Comparison of ENCODE assay signal across 22 mouse cellular contexts in the genomic region with DNA sequence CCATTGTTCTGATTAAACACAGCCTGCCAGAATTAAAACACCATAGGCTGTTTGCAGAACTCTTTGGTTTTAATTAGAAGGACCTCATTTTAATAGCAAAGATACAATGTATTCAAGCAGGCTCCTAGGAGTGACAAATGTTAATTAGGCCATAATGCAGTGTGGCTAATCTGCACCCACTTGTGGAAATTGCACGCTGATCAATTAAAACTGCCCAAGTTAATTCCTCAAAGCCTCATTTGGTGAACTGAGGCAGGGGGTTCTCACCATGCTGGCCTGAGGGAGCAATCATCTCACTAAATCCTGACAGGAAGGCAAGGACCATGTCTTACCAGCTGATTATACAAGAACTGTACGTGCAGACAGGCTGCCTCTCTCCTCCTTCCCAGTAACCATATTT.
DNase-seq lines count a peak whose midpoint lies in the region; ATAC-seq and TF ChIP-seq lines count a peak whose summit lies in the region.
"Had no signal": no experiment of that assay in that cellular context is flagged by ENCODE, and none has a peak within 500 bp of the region (broad histone marks: within the 10 kb centered on the region; RNA-seq: fewer than 3 reads in every experiment).

No protein-coding gene starts in this region.

- no peak overlapping the region for H3K9ac ChIP-seq in forebrain, embryonic 11.5 days (ENCODE audit: low read length)
- no peak overlapping the region for H3K9ac ChIP-seq in forebrain, postnatal 0 days
- H3K9ac ChIP-seq in midbrain, embryonic 14.5 days (replicated peaks; ENCODE audit: low read length), result no peak overlapping the region
- H3K9ac ChIP-seq in midbrain, embryonic 11.5 days (ENCODE audit: low read length), result no peak overlapping the region
- no peak overlapping the region for H3K9ac ChIP-seq in forebrain, embryonic 15.5 days (replicated peaks)
- H3K9ac ChIP-seq in midbrain, postnatal 0 days (replicated peaks; ENCODE audit: low read length, poor library complexity, severe bottlenecking), result no peak overlapping the region
- H3K9ac ChIP-seq in heart, adult 2 months (ENCODE audit: low read depth, low read length), result no peak overlapping the region
- H3K9ac ChIP-seq: embryonic facial prominence, embryonic 15.5 days; heart, embryonic 15.5 days; liver, embryonic 15.5 days; lung, embryonic 15.5 days; neural tube, embryonic 13.5 days; stomach, embryonic 15.5 days had no signal

- no peaks in the 10 kb centered on the region for H3K9me3 ChIP-seq in forebrain, embryonic 11.5 days (ENCODE audit: control insufficient read depth, low read length)
- no peaks in the 10 kb centered on the region for H3K9me3 ChIP-seq in forebrain, postnatal 0 days (ENCODE audit: low read length)
- no peaks in the 10 kb centered on the region for H3K9me3 ChIP-seq in midbrain, embryonic 14.5 days (ENCODE audit: control insufficient read depth, low read length)
- no peaks in the 10 kb centered on the region for H3K9me3 ChIP-seq in midbrain, embryonic 11.5 days (ENCODE audit: control insufficient read depth, low read length)
- no peaks in the 10 kb centered on the region for H3K9me3 ChIP-seq in forebrain, embryonic 15.5 days
- no peaks in the 10 kb centered on the region for H3K9me3 ChIP-seq in midbrain, postnatal 0 days (ENCODE audit: low read length)
- H3K9me3 ChIP-seq: embryonic facial prominence, embryonic 15.5 days; heart, embryonic 15.5 days; limb, embryonic 10.5 days; liver, embryonic 15.5 days; lung, embryonic 15.5 days; neural tube, embryonic 13.5 days; stomach, embryonic 15.5 days had no signal

- no peaks in the 10 kb centered on the region for H3K4me1 ChIP-seq in forebrain, embryonic 11.5 days (replicated peaks; ENCODE audit: control insufficient read depth, insufficient read depth, low read length)
- H3K4me1 ChIP-seq in forebrain, postnatal 0 days (ENCODE audit: insufficient read depth), result no peaks in the 10 kb centered on the region
- H3K4me1 ChIP-seq in midbrain, embryonic 14.5 days (ENCODE audit: control insufficient read depth, insufficient read depth, low read length), result no peaks in the 10 kb centered on the region
- H3K4me1 ChIP-seq in midbrain, embryonic 11.5 days (ENCODE audit: control insufficient read depth, insufficient read depth, low read length), result no peaks in the 10 kb centered on the region
- H3K4me1 ChIP-seq in forebrain, embryonic 15.5 days, result peaks cover 5% of the 10 kb centered on the region
- no peaks in the 10 kb centered on the region for H3K4me1 ChIP-seq in midbrain, postnatal 0 days (ENCODE audit: insufficient read depth, low read length)
- no peaks in the 10 kb centered on the region for H3K4me1 ChIP-seq in heart, adult 2 months (ENCODE audit: control insufficient read depth, insufficient read depth, low read length)
- H3K4me1 ChIP-seq: heart, embryonic 15.5 days; liver, embryonic 15.5 days; lung, embryonic 15.5 days; neural tube, embryonic 13.5 days; stomach, embryonic 15.5 days had no signal

- H3K27ac ChIP-seq in forebrain, embryonic 11.5 days (ENCODE audit: low read depth, low read length), result no peak overlapping the region
- H3K27ac ChIP-seq in forebrain, postnatal 0 days (ENCODE audit: low read depth, low read length), result no peak overlapping the region
- H3K27ac ChIP-seq in midbrain, embryonic 14.5 days (replicated peaks; ENCODE audit: low read depth, low read length), result no peak overlapping the region
- no peak overlapping the region for H3K27ac ChIP-seq in midbrain, embryonic 11.5 days (ENCODE audit: low read depth, low read length)
- H3K27ac ChIP-seq in forebrain, embryonic 15.5 days (replicated peaks), result no peak overlapping the region
- no peak overlapping the region for H3K27ac ChIP-seq in midbrain, postnatal 0 days (ENCODE audit: low read depth, low read length)
- no peak overlapping the region for H3K27ac ChIP-seq in heart, adult 2 months
- H3K27ac ChIP-seq: embryonic facial prominence, embryonic 15.5 days; heart, embryonic 15.5 days; limb, embryonic 10.5 days; liver, embryonic 15.5 days; lung, embryonic 15.5 days; neural tube, embryonic 13.5 days; stomach, embryonic 15.5 days had no signal

- H3K27me3 ChIP-seq in forebrain, embryonic 11.5 days (ENCODE audit: control insufficient read depth, insufficient read depth, low read length), result no peaks in the 10 kb centered on the region
- no peaks in the 10 kb centered on the region for H3K27me3 ChIP-seq in forebrain, postnatal 0 days (ENCODE audit: insufficient read depth, low read length)
- no peaks in the 10 kb centered on the region for H3K27me3 ChIP-seq in midbrain, embryonic 14.5 days (ENCODE audit: control insufficient read depth, insufficient read depth, low read length)
- no peaks in the 10 kb centered on the region for H3K27me3 ChIP-seq in midbrain, embryonic 11.5 days (ENCODE audit: control insufficient read depth, insufficient read depth, low read length)
- H3K27me3 ChIP-seq in forebrain, embryonic 15.5 days, result no peaks in the 10 kb centered on the region
- no peaks in the 10 kb centered on the region for H3K27me3 ChIP-seq in midbrain, postnatal 0 days (ENCODE audit: insufficient read depth, low read length)
- no peaks in the 10 kb centered on the region for H3K27me3 ChIP-seq in heart, adult 2 months (ENCODE audit: control insufficient read depth, insufficient read depth, low read length)
- H3K27me3 ChIP-seq: embryonic facial prominence, embryonic 15.5 days; heart, embryonic 15.5 days; liver, embryonic 15.5 days; lung, embryonic 15.5 days; neural tube, embryonic 13.5 days; stomach, embryonic 15.5 days had no signal

- no peak for TF ChIP-seq EP300 in heart, adult 2 months (IDR thresholded peaks at IDR 0.05; ENCODE audit: insufficient read depth, low read depth, low read length)

- no peak for TF ChIP-seq CTCF in forebrain, postnatal 0 days (IDR thresholded peaks at IDR 0.05; ENCODE audit: low read depth)
- no peak for TF ChIP-seq CTCF in midbrain, postnatal 0 days (IDR thresholded peaks at IDR 0.05)
- no peak for TF ChIP-seq CTCF in heart, adult 2 months (IDR thresholded peaks at IDR 0.05)

- no peak overlapping the region for H3K4me3 ChIP-seq in forebrain, embryonic 11.5 days (ENCODE audit: low read depth, low read length)
- no peak overlapping the region for H3K4me3 ChIP-seq in forebrain, postnatal 0 days (ENCODE audit: low read depth, low read length)
- H3K4me3 ChIP-seq in midbrain, embryonic 14.5 days (replicated peaks; ENCODE audit: low read depth, low read length), result no peak overlapping the region
- no peak overlapping the region for H3K4me3 ChIP-seq in midbrain, embryonic 11.5 days (ENCODE audit: low read depth, low read length)
- H3K4me3 ChIP-seq in forebrain, embryonic 15.5 days, result no peak overlapping the region
- H3K4me3 ChIP-seq in midbrain, postnatal 0 days (ENCODE audit: low read depth, low read length), result no peak overlapping the region
- no peak overlapping the region for H3K4me3 ChIP-seq in heart, adult 2 months
- H3K4me3 ChIP-seq: embryonic facial prominence, embryonic 15.5 days; heart, embryonic 15.5 days; limb, embryonic 10.5 days; liver, embryonic 15.5 days; lung, embryonic 15.5 days; neural tube, embryonic 13.5 days; stomach, embryonic 15.5 days had no signal

- H3K36me3 ChIP-seq in forebrain, embryonic 11.5 days (ENCODE audit: control insufficient read depth, insufficient read depth, low read length), result no peaks in the 10 kb centered on the region
- no peaks in the 10 kb centered on the region for H3K36me3 ChIP-seq in forebrain, postnatal 0 days (ENCODE audit: insufficient read depth)
- no peaks in the 10 kb centered on the region for H3K36me3 ChIP-seq in midbrain, embryonic 14.5 days (ENCODE audit: control insufficient read depth, insufficient read depth, low read length)
- no peaks in the 10 kb centered on the region for H3K36me3 ChIP-seq in midbrain, embryonic 11.5 days (ENCODE audit: control insufficient read depth, insufficient read depth, low read length)
- H3K36me3 ChIP-seq in forebrain, embryonic 15.5 days, result no peaks in the 10 kb centered on the region
- no peaks in the 10 kb centered on the region for H3K36me3 ChIP-seq in midbrain, postnatal 0 days (ENCODE audit: insufficient read depth, low read length)
- no peaks in the 10 kb centered on the region for H3K36me3 ChIP-seq in heart, adult 2 months (ENCODE audit: control insufficient read depth, insufficient read depth, low read length)
- H3K36me3 ChIP-seq: embryonic facial prominence, embryonic 15.5 days; heart, embryonic 15.5 days; limb, embryonic 10.5 days; liver, embryonic 15.5 days; lung, embryonic 15.5 days; neural tube, embryonic 13.5 days; stomach, embryonic 15.5 days had no signal

- TF ChIP-seq POLR2A in heart, adult 2 months (IDR thresholded peaks at IDR 0.05; ENCODE audit: insufficient read depth, low read depth, low read length), result no peak

- no peak for DNase-seq in forebrain, embryonic 11.5 days (ENCODE audit: low spot score)
- no peak for DNase-seq in forebrain, postnatal 0 days
- peak; percentile 51 for DNase-seq in midbrain, embryonic 14.5 days
- DNase-seq in midbrain, embryonic 11.5 days (ENCODE audit: low spot score, missing footprints), result no peak
- DNase-seq in midbrain, postnatal 0 days (ENCODE audit: low spot score), result peak; percentile 2
- no peak for DNase-seq in heart, adult 2 months
- DNase-seq: adrenal gland, postnatal 14 days; cerebellum, adult 9-10 months; heart, postnatal 36 days; kidney, adult 2 months; kidney, postnatal 14 days; liver; lung, postnatal 36 days; thymus, postnatal 25 days had no signal

- ATAC-seq in forebrain, embryonic 11.5 days (replicated peaks; ENCODE audit: low FRiP score), result peak; percentile 60; the same call in 1 of the 2 replicates
- ATAC-seq in forebrain, postnatal 0 days, result no peak
- ATAC-seq in midbrain, embryonic 14.5 days (ENCODE audit: low FRiP score, low TSS enrichment), result peak; percentile 43; the same call in 1 of the 2 replicates
- no peak for ATAC-seq in midbrain, embryonic 11.5 days (ENCODE audit: low FRiP score)
- ATAC-seq in forebrain, embryonic 15.5 days (replicated peaks), result 0 out of 2 replicates have a peak, but pooled peaks have one; percentile 53
- no peak for ATAC-seq in midbrain, postnatal 0 days (ENCODE audit: low FRiP score)

- no peak overlapping the region for H3K4me2 ChIP-seq in forebrain, embryonic 11.5 days (ENCODE audit: low read depth, low read length, severe bottlenecking)
- no peak overlapping the region for H3K4me2 ChIP-seq in forebrain, postnatal 0 days (ENCODE audit: low read depth)
- no peak overlapping the region for H3K4me2 ChIP-seq in midbrain, embryonic 14.5 days (ENCODE audit: low read length)
- no peak overlapping the region for H3K4me2 ChIP-seq in midbrain, embryonic 11.5 days
- no peak overlapping the region for H3K4me2 ChIP-seq in forebrain, embryonic 15.5 days (replicated peaks)
- H3K4me2 ChIP-seq in midbrain, postnatal 0 days (ENCODE audit: low read depth, low read length, poor library complexity, severe bottlenecking), result no peak overlapping the region
- H3K4me2 ChIP-seq: embryonic facial prominence, embryonic 15.5 days; heart, embryonic 15.5 days; liver, embryonic 15.5 days; lung, embryonic 15.5 days; neural tube, embryonic 13.5 days; stomach, embryonic 15.5 days had no signal

- no peaks in the 10 kb centered on the region for H3K79me2 ChIP-seq in heart, adult 2 months (replicated peaks; ENCODE audit: control insufficient read depth, insufficient read depth, low read length)

- WGBS in forebrain, embryonic 11.5 days, result 29% methylated on average over 2 of the region's 2 CpGs
- WGBS in forebrain, postnatal 0 days, result 12% methylated on average over 2 of the region's 2 CpGs
- 36% methylated on average over 2 of the region's 2 CpGs for WGBS in midbrain, embryonic 14.5 days
- 67% methylated on average over 2 of the region's 2 CpGs for WGBS in midbrain, embryonic 11.5 days
- WGBS in forebrain, embryonic 15.5 days, result 11% methylated on average over 2 of the region's 2 CpGs
- WGBS in midbrain, postnatal 0 days, result 37% methylated on average over 2 of the region's 2 CpGs
- 84% methylated on average over 2 of the region's 2 CpGs for WGBS in heart, adult 2 months

- intact Hi-C loops in heart, adult 2 months (cut with DNase I), result no loop called here

Comparison
In these comparisons a context has a peak if more than half of its experiments do, and no peak if none do; other contexts are left out.
1. ATAC-seq: peak in forebrain, embryonic 11.5 days (single experiment), midbrain, embryonic 14.5 days (single experiment) and forebrain, embryonic 15.5 days (single experiment); none in forebrain, postnatal 0 days (single experiment), midbrain, embryonic 11.5 days (single experiment) and midbrain, postnatal 0 days (single experiment).
2. DNase-seq: peak in midbrain, embryonic 14.5 days (single experiment) and midbrain, postnatal 0 days (single experiment); none in forebrain, embryonic 11.5 days (single experiment), forebrain, postnatal 0 days (single experiment), midbrain, embryonic 11.5 days (single experiment) and heart, adult 2 months (0 of 2).